Mouse (Mus musculus) urinary bladder, postnatal 4 days (tissue): ENCODE results near the gene Kpna1.
A peak's percentile ranks its signal among the peaks of the same experiment; 100 is the strongest.
"Not testable (repeated sequence)": the region's sequence is repeated elsewhere in the genome, so short reads cannot be mapped to it uniquely, and the experiment has no call there.

Experiments used
- DNase-seq, 2 experiments: peaks; one replicate each; pipeline ENCODE4 v3.0.0; 2021 to 2022; ENCODE audit warnings: low spot score in 2 of 2

Gene Kpna1

GRCm38 (mm10) chr16:35978450-35978849 lies at the start of gene Kpna1:
Kpna1 (plus strand) TSS chr16:35978750.
- DNase-seq, result not testable (repeated sequence)

GRCm38 (mm10) chr16:35932179-35933055 lies 46.1 kb upstream of the Kpna1 start:
- no peak for DNase-seq

- DNase-seq, result no peak
These were observed 45.4 kb upstream of the Kpna1 start for GRCm38 (mm10) chr16:35933181-35933580.

GRCm38 (mm10) chr16:35938211-35939151 lies 40.1 kb upstream of the Kpna1 start, which contains the start of the genes Parp9 and Dtx3l:
Parp9 (plus strand) TSS chr16:35938470.
Dtx3l (minus strand) TSS chr16:35939151.
- DNase-seq, result peak; percentile 31 to 62

- no peak for DNase-seq
These were observed 39.3 kb upstream of the Kpna1 start for GRCm38 (mm10) chr16:35939261-35939660.

GRCm38 (mm10) chr16:35939690-35940089 lies 38.9 kb upstream of the Kpna1 start:
- peak; percentile 74 to 82 for DNase-seq

- no peak for DNase-seq
These were observed 37.2 kb upstream of the Kpna1 start for GRCm38 (mm10) chr16:35941382-35941781.

- DNase-seq, result no peak
These were observed 29.3 kb upstream of the Kpna1 start for GRCm38 (mm10) chr16:35949264-35949663.

- no peak for DNase-seq
These were observed 27.3 kb upstream of the Kpna1 start for GRCm38 (mm10) chr16:35951216-35951615.

GRCm38 (mm10) chr16:35952628-35953130 lies 25.9 kb upstream of the Kpna1 start:
- no peak for DNase-seq

- DNase-seq, result not testable (repeated sequence)
These were observed 12.6 kb upstream of the Kpna1 start for GRCm38 (mm10) chr16:35965991-35966390.

GRCm38 (mm10) chr16:35966411-35967115 lies 12.0 kb upstream of the Kpna1 start:
- DNase-seq, result no peak

GRCm38 (mm10) chr16:35967319-35967718 lies 11.2 kb upstream of the Kpna1 start:
- DNase-seq, result no peak

- no peak for DNase-seq
These were observed 10.4 kb upstream of the Kpna1 start for GRCm38 (mm10) chr16:35968149-35968548.

- DNase-seq, result no peak
These were observed 4.5 kb upstream of the Kpna1 start for GRCm38 (mm10) chr16:35974021-35974420.

- DNase-seq, result peak; percentile 100
These were observed 2.8 kb downstream of the Kpna1 start for GRCm38 (mm10) chr16:35981363-35981821.

GRCm38 (mm10) chr16:35982506-35982901 lies 4.0 kb downstream of the Kpna1 start:
- no peak for DNase-seq

GRCm38 (mm10) chr16:35982902-35983516 lies 4.5 kb downstream of the Kpna1 start:
- DNase-seq, result peak; percentile 89 to 92

GRCm38 (mm10) chr16:35983517-35984101 lies 5.1 kb downstream of the Kpna1 start:
- peak; percentile 49 to 65 for DNase-seq

GRCm38 (mm10) chr16:35984471-35984870 lies 5.9 kb downstream of the Kpna1 start:
- DNase-seq, result no peak
